Comparison of ENCODE assay signal across 9 mouse cellular contexts in genomic region chr2:29977307-29977706, GRCm38 (mm10). TPM values are rescaled to one million over a fixed set of nuclear protein-coding genes. Genes with fewer than 3 reads are reported as not detected.
DNase-seq lines count a peak whose midpoint lies in the region; ATAC-seq and TF ChIP-seq lines count a peak whose summit lies in the region.
"Had no signal": no experiment of that assay in that cellular context is flagged by ENCODE, and none has a peak within 500 bp of the region (broad histone marks: within the 10 kb centered on the region; RNA-seq: fewer than 3 reads in every experiment).

No protein-coding gene starts in this region.

- peaks cover 6% of the 10 kb centered on the region for H3K4me1 ChIP-seq in G1E (ENCODE audit: insufficient read depth, low read depth, low read length)

- H3K9me3 ChIP-seq in G1E (replicated peaks): no peaks in the 10 kb centered on the region
- H3K9me3 ChIP-seq: heart, embryonic 13.5 days had no signal

- no peaks in the 10 kb centered on the region for H3K36me3 ChIP-seq in G1E (replicated peaks)

- no peak for ATAC-seq in G1E (ENCODE audit: extremely low read depth, insufficient number of reproducible peaks, low FRiP score, poor library complexity, severe bottlenecking)

- H3K4me3 ChIP-seq in G1E (ENCODE audit: low read depth, low read length): no peak overlapping the region
- H3K4me3 ChIP-seq: heart, embryonic 13.5 days had no signal

- peak; percentile 49 for TF ChIP-seq CTCF in G1E (IDR thresholded peaks at IDR 0.05; ENCODE audit: low read depth, low read length)

- DNase-seq in adrenal gland, postnatal 14 days: peak; percentile 55
- DNase-seq in adrenal gland, adult 8-10 months: no peak
- peak; percentile 51 for DNase-seq in layer of hippocampus, adult 11-12 months (ENCODE audit: low spot score)
- DNase-seq in layer of hippocampus, adult 8-10 months (ENCODE audit: low spot score in 2 of 2): no peak
- DNase-seq in G1E (ENCODE audit: low spot score): no peak
- peak; percentile 37 for DNase-seq in embryo, embryonic 9.5 days (ENCODE audit: extremely low spot score)
- DNase-seq in mesoderm, embryonic 11.5 days (ENCODE audit: low read depth, low spot score): peak; percentile 50
- DNase-seq in adrenal gland, adult 18-20 months (ENCODE audit: low spot score in 2 of 2): no peak

- peaks cover 35% of the 10 kb centered on the region for H3K27me3 ChIP-seq in G1E (ENCODE audit: insufficient read depth, low read length)
- H3K27me3 ChIP-seq: heart, embryonic 13.5 days had no signal

RNA-seq across cellular contexts. Expression of gene Sptan1, which starts 11.9 kb away (rescaled TPM):
- 228 and 265 TPM in 2 replicates for total RNA-seq in adrenal gland, postnatal 14 days (2021)
- total RNA-seq in adrenal gland, adult 8-10 months (2022): 100 to 1,000 TPM; 163 to 298 (median 244) TPM
- 100 to 1,000 TPM; 744 to 871 (median 808) TPM for total RNA-seq in layer of hippocampus, adult 8-10 months (2022)
- total RNA-seq in G1E (2014; fragmentation: Nextera tagmentation) (25.6 and 25.7 TPM in 2 replicates), G1E (2017) (49.4 and 53.2 TPM in 2 replicates)
- polyA plus RNA-seq in G1E (2012): 8.8 and 9.3 TPM in 2 replicates
- 100 to 1,000 TPM; 191 to 224 TPM for total RNA-seq in adrenal gland, adult 18-20 months (2021)

RNA-seq across cellular contexts. Expression of gene Gle1, which starts 42.1 kb away (rescaled TPM):
- 29.1 and 35.3 TPM in 2 replicates for total RNA-seq in adrenal gland, postnatal 14 days (2021)
- total RNA-seq in adrenal gland, adult 8-10 months (2022): 10 to 100 TPM; 34.7 to 56.4 (median 43.6) TPM
- total RNA-seq in layer of hippocampus, adult 8-10 months (2022): 10 to 100 TPM; 42.5 to 49.2 (median 44.9) TPM
- 42.1 and 52.2 TPM in 2 replicates for total RNA-seq in G1E (2014; fragmentation: Nextera tagmentation)
- 57.2 and 61.6 TPM in 2 replicates for total RNA-seq in G1E (2017)
- 42.5 and 62.3 TPM in 2 replicates for polyA plus RNA-seq in G1E (2012)
- 10 to 100 TPM; 28.1 to 30.8 TPM for total RNA-seq in adrenal gland, adult 18-20 months (2021)

Comparison
In these comparisons a context has a peak if more than half of its experiments do, and no peak if none do; other contexts are left out.
1. DNase-seq: peak in adrenal gland, postnatal 14 days (single experiment), layer of hippocampus, adult 11-12 months (single experiment), embryo, embryonic 9.5 days (single experiment) and mesoderm, embryonic 11.5 days (single experiment); none in adrenal gland, adult 8-10 months (single experiment), layer of hippocampus, adult 8-10 months (0 of 2), G1E (single experiment) and adrenal gland, adult 18-20 months (0 of 2).